Mouse (Mus musculus) adrenal gland, postnatal 25 days (tissue): ENCODE results near the gene Bbs9. TPM values are rescaled to one million over a fixed set of nuclear protein-coding genes. Genes with fewer than 3 reads are reported as not detected.

Experiments used
- DNase-seq: peaks from one replicate; pipeline ENCODE4 v3.0.0; 2021; ENCODE audit warnings: mixed read lengths
- total RNA-seq: library from RNA; stranded (reverse); gene quantifications from 2 replicates; pipeline ENCODE4 v1.2.3, GENCODE M21; 2021

The Bbs9 gene
- total RNA-seq, 1 experiment from 2014 or later: 15.3 TPM

DNA sequence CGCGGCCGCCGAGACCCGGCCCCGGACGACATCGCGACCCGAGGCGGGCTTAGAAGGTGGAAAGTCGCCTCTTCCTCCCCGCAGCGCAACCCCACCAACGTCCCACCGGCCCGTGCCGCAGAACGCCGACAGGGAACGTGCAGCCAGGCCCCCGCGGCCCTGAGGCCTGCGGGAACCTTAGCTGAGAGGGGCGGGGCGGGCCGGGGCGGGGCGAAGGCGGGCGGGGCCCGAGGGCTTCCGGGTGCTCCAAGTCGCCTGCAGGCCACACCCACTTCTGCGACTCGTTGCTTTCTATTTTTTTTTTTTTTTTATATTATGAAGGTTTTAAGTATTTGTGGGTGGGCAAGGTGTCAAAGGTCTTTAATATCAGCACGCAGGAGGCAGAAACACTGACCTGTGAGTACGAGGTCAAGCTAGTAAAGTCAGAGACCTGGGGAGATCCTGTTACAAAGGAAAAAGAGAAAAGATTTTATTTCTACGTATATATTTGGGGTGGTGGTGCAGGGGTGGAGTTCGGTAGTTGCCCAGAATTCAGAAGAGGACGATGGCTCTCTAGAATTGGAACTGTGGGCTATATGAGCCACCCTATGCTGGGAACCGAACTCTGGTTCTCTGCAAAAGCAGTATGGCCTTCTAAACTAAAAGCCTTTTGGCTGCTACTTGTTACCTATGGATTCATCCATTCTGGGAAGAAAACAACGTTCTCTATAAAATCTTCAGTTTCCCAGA lies 7.2 kb upstream of the Bbs9 start:
- DNase-seq: peak; percentile 76

DNA sequence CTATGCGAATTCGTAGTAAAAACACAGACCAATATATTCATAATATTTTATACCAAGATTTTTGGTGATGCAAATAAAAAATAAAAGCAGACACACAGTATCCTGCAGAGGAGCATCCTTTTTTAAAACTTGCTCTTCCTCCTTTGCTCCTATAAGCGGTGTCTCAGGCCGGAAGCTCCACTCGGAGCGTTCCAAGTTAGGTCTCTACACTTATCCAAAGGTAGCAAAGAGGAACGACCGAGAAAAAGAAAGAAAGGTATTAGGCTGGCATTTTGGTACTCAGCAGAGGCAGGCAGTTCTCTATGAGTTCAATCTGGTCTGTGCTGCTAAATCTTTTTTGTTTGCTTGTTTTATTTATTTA lies 6.6 kb upstream of the Bbs9 start:
- no peak for DNase-seq

DNA sequence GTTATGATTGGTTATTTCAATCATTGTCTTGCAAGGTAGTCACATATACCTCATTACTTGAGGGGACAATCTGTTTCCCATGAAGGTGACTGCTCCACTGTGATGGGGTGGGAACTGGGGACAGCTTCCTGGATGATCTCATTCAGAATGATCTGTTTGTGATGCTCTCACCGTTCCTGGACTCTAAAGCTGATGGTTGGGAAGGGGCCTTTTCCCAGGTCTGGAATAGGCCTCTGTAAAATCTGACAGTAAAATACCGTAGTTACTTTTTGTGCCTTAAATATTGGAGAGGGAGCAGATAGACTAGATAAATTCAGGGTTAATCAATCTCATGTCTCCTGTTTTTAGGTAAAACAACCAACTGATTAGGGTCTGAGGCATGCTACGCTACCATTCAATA lies 5.9 kb upstream of the Bbs9 start, which contains the start of gene Rp9:
Gene Rp9, minus strand, starts transcription at position 101 of the 400 bp plus-strand sequence.
- no peak for DNase-seq

DNA sequence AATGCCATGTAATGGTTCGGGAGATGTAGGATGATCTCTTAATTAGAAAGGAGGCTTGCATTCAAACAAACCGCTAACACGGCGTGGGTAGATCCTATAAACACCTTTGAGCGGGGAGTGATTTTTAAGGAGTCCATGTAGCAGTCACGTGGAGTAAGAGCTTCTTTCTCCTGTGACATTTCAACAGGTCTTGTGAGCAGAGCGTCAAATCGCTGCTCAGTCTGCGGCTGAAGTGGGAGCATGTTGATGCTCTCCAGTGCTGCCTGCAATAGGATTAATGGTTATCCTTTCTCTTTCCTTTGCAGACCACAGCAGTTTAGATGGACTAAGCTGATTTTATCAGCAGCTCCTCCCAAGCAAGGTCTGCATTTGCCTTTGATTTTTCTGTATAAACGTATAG lies 750 bp downstream of the Bbs9 start:
- no peak for DNase-seq

DNA sequence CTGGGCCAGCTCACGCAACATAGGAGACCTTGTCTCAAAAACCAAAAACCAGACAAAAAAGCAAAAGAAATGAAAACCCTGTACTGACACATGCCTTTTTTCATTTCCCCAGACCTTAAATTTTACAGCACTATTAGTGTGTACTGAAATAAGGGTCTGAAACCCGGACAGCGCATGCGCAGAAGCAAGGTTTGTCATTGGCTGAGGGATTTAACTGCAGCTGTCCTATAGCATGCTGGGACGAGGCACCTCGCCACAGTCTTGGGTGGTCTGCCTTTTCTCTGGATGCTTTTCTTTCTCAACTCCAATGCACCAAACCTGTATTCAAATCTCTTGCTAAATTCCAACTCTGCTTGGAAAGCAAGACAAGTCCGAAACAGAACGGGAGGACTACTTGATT lies 3.4 kb downstream of the Bbs9 start:
- DNase-seq: no peak

DNA sequence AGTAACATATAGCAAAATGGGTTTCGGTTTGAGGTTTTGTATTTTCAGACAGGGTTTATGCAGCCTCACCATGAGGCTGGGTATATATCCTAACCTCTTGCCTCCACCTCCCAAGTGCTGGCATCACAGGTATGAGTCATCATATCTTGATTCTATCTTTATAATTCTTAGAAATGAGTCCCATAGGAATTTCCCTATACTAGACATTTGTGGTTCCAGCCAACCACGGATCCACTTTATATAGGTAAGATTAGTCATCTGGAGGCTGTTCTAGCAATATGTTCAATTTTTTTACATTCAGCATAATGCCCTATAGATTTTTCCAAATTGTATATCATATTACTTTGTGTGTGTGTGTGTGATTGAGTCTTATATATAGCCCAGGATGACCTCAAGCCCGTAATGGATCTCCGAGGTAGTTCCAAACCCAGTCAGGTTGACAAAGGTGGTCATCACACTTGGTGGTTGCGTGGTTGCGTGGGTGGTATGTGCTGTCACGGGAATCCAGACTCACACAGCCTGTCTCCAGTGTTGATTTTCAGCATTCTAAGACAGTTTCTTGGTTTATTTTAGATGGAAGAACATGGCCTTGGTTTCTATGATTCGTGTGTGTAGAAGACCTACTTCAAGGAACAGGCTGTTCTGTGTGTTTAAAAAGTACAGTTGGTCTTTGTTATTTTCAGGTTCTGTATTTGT lies 8.5 kb downstream of the Bbs9 start:
- no peak for DNase-seq

DNA sequence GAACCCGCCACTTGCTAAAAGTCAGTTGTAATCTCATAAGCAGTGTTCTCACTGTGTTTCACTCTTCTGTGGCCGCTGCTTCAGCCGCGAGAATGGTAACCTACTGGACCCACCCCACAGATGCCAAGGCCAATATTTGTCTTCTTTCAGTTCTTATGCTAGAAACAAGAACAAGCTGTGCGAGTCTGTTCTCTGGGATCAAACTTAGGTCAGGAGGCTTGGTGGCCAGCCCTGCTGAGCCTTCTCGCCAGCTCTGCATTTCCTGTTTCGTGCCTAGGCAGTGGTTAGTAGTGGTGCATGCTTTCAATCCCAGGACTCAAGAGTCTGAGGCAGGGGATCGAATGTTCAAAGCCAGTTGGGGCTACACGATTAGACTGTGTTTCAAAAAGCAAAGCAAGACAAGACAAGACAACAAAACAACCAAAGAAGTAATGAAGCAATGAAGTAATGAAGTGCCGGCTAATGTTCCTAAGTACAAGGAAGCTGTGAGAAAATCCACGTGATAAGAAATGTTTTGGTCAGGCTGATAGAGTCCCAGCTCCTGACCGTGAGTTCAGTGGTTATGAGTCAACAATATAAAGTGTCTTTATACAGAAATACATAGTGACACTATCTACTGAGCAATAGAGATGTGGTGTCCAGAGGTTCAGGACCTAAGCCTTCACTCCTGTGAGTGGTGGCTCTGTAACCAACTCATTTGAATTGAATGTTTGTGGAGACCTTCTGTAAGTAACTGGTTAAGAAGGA lies 9.2 kb downstream of the Bbs9 start:
- DNase-seq: no peak

DNA sequence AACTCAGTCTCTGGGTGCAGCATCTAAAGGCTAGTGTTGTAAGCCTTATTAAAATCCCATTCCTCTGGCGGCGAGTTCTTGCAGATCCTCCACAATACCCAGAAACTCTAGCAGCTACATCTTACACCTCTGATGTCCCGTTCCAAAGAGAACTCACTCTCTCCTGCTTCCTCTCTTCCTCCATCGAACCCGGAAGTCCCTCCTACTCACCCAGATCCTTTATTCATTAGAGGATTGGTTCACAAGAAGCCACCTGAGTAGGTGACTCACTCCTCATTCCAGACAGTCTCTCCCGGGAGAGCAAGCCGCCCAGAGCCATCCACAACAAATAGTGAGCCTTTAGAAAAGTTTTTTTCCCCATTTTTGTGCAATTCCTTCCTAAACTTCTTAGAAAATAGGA lies 10.7 kb downstream of the Bbs9 start:
- DNase-seq: no peak

DNA sequence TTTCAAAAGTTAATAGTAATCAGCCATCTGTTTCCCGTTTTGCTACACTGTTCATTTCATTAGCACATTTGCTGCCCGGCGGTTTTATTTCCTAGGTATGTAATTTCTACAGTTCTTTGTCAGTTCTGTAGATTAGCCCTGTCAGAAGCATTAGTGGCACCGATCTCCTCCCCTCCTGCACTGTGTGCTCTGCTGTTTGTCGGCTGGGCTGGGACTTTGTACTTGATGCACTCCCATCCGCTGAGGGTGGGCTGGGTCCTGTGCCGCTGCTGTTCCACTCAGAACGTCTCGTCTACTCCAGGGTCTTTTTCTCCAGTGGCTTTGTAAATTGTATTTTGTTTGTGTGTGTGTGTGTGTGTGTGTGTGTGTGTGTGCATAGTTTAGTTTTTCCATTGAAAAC lies 13.4 kb downstream of the Bbs9 start:
- no peak for DNase-seq

DNA sequence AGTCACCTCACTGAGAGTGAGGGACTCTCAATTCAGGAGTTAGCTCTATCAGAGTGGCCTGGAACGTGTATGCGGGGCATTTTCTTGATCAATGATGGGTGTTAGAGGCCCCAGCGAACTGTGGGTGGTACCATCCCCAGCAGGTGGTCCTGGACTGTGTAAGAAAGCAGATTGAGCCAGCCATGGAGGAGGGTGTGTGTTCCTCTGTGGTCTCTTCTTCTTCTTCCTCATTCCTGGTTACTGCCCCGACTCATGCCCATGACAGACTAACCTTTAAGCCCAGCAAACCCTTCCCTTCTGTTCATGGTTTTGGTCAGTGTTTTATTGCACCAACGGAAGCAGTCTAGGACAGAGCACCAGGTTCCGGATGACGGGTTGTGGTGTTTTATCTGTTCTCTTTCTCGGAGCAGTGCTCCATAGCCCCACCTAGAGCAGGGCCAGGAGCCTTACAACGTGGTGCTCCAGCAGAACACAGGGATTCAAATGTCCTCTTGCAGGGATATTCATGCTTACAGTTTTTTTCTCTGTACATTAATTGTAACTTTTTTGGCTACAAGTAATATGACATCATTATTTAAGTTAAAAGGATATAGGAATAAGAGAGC lies 18.8 kb downstream of the Bbs9 start:
- no peak for DNase-seq

DNA sequence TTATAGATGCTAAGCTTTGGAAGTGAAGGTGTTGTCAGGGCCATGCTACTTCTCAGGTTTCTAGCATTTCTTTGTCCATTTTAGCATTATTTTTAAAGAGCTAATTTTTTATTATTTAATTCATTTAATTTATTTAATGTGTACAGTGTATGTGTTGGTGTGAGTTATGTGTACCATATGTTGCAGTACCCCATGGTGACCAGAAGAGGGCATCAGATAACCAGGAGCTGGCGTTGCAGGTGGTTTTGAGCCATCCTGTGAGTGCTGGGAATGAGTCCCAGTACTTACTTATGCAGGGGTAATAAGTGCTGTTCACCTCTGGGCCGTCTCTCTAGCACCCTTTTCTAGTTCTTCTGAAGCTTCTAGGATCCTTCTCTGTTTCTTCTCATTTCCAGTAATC lies 19.6 kb downstream of the Bbs9 start:
- DNase-seq: no peak

DNA sequence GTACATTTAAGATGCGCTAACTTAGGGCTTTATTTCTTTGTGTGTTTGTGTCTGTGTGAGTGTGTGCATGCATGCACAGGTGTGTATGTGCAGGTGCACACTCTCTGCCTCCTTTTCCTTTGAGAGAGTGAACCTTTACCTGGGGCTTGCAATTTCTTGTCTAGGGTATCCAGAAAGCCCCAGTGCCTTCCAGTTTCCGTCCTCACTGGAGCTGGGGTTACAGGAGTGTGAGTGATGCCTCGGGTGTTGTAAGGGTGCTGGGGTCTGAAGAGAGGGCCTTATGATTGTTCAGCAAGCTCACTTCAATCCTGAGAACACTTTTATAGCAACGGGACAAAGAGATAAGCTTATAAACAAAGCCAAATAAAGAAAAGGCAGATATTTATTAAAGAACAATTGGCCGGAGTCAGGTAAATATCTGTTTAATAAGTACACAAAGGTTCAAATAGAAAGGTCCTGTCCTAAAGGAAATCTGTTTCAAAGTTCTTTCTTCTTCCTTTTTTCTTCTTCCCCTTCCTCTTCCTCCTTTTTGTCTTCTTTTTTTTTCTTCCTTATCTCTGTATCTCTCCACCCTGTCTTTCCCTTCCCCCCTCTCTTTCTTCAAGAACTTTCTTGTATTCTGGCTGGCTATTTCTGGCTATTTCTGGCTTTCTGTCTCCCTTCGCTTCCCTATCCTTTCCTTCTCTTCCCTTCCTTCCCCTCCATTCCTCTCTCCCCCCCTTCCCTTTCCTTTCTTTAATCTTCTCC lies 21.7 kb downstream of the Bbs9 start:
- DNase-seq: no peak

DNA sequence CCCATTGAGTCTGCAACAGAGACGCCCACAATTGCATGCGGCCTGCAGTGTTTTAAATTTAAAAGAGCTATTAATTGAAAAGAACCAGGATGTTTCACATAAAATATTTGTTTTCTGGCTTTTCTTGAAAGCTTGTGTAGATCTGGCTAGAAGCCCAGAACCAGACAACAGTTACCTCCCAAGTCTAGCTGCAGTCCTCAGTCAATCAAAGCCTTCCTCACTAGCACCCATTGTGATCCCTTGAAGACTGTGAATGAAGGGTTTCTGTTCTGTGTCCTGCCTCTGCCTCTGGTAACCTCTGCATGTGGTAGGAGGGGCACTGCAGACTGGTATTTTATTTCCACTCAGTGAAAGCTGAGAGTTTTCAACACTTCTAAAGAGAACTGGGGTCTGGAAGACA lies 27.5 kb downstream of the Bbs9 start:
- no peak for DNase-seq

DNA sequence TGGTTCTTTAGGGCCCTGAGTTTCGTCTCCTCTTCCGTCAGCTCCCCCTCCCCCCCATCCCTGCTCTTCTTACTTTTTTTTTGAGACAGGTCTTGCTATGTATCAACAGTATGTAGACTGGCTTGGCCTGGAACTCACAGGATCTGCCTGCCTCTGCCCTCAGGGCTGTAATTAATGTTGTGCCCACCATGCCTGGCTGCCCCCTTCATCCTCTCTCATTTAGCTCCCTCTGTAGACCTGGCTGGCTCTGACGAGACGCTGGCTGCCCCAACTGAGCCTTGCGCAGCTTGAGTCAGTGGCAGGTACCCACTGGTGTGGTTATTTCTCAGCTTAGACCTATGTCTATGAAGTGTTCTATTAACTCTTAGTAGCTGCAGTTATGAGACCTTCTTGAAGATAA lies 28.1 kb downstream of the Bbs9 start:
- DNase-seq: no peak

DNA sequence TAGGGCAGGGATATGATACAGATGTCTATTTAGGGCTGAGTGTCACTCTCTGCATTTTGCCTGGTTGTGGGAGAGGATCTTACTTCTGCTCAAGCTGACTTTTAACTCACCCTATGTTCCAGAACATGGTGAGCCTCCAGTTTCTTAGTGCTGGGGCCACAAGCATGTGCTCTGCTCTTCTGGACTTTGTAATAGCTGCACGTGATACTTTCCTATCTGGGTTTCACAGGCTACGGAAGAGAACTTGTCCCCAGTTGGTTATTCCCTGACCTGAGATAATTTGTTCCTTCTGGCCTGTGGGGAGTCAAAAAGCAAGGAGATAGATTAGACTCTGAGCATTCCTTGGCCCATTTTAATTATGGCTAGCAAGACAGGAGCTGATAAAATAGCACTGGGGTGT lies 30.1 kb downstream of the Bbs9 start:
- no peak for DNase-seq

DNA sequence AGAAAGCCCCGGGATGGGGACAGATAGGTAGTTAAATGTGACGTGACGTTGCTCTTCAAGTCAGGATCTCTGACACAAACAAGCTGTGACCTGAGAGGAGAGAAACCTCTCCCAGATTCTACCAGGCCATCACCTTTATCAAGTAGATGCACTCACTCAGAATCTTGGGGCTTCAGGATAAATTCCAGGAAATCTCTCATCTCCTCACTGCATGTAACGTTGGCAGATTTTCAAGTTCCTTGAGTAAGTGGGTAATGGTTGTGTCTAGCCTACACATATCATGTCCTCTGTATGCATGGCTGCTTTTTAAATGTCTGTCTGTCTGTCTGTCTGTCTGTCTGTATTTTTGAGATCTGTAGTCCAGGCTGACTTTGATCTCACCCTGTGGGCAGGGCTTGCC lies 39.6 kb downstream of the Bbs9 start:
- DNase-seq: no peak

DNA sequence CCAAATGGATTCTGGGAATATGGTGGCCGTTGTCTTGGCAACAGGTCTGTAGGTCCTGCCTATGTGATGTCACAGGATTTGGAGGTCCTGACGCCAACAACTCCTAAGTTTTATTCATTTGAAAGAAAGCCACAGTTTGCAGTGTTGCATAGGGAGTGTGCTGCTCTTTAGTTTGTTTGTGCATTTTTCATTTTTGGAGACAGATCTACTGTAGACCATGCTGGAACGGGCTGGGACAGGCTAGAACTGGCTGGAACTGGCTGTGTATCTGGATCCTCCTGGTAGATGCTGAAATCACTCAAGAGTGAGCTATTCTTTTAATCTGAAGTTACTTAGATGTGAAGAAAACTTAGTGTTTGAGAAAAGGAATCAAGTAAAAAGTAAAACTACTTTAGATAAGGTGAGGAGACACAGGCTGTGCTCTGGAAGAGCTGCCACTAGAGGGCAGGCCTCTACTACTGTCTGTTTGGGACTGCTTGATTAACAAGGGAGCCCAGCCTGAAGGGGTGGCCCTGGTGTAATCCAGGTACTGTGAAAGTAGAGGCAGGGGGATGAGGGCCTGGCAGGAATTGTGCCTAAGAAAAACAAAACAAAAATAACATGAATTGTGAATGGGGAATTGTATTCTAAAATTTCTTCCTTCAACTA lies 43.0 kb downstream of the Bbs9 start:
- DNase-seq: peak; percentile 36

DNA sequence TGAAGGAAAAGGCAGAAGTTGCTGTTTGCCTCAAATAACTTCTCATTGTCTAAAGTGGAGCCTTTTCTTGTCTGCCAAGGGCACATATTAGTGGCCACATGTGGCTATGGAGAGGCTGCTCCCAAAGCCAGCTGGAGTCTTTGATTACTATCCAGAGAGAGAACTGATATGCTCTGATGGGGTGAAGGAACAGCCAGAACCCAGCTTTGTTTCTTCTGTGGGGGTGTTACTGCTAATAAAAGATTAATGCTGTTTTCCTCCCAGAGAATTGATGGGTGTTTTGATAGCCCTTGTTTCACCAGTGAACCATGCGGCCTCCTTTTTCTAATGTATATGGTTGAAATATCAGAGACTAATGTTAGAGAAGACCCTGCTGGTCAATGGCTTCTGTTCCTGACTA lies 47.9 kb downstream of the Bbs9 start:
- DNase-seq: no peak

DNA sequence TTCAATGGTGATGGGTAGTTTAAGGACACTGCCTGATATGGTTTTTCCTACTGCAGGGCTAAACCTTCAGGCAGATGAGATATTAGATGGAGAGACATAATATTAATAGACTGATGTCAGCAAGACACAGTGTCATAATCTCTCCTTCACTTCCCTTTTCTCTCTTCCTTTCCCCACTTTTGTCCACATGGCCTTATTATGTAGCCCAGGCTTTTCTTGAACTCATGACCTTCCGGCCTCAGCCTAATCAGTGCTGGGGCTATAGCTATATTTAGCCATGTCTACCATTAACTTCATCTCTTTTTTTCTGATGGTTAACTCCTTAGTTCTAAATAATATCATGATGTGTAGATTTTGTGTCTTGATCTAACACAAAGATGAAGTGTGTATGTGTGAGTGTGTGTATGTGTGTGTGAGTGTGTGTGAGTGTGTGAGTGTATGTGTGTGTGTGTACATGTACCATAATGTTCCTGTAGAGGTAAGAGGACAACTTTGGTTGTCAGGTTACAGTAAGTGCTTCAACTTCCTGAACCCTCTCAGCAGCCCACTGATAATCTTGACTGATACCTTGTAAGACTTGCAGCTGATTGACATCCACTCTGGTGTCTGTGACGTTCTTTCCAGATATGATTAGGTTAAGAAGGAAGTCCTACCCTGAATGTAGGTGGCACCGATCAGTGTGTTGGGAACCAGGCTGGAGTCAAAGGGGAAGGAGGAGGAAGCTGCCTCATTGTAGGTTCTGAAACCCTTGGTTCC lies 55.4 kb downstream of the Bbs9 start:
- DNase-seq: no peak

DNA sequence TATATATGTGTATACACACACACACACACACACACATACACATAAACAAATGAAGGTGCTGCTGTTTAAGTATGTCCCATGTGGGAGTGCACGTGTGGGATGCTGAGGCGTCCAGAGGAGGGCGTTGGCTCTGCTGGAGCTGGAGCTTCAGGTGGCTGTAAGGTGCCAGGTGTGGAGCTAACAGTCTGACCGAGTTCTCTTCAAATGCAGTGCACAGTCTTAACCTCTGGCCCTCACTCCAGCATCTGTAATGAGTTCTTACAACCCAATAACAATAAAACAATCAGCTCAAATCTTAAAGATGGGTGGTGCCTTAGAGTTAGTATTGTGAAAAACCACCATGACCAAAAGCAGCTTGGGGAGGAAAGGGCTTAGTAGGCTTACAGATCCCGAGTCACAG lies 56.6 kb downstream of the Bbs9 start:
- DNase-seq: no peak
